Mouse (Mus musculus): ENCODE results near the gene B830017H08Rik. TPM values are rescaled to one million over a fixed set of nuclear protein-coding genes. Genes with fewer than 3 reads are reported as not detected.

The B830017H08Rik gene
- not detected for polyA plus RNA-seq (2015; fragmentation: Illumina TruSeq; extraction: RNeasy Lipid Tissue Mini Kit (QIAGEN cat#74804); ENCODE audit: insufficient read depth, low replicate concordance)

DNA sequence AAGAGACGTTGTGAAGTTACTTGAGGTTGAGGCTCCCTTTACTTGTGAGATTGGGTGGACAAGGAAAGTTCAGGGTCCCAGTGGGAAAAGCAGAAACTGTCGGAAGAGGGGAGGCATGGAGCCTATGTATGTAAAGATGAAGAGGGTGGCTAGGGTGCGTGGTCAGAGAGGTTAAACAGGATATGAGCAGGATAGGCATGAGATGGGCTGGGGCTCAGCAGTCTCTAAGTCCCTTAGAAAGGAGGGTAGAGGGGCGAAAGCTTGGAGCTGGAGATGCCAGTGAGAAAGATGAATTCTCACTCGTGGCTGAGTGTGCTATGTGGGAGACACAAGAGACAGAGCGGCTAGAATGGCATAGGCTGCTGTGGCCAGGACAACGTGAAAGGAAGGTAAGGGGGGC, at the start of gene B830017H08Rik:
TSS of gene B830017H08Rik (plus strand) at position 301 of the 400 bp plus-strand sequence.

GRCm38 (mm10) chr16:17796971-17797811, 35.7 kb upstream of the B830017H08Rik start, which contains the start of gene Scarf2:
Scarf2 (plus strand) TSS chr16:17797282.

DNA sequence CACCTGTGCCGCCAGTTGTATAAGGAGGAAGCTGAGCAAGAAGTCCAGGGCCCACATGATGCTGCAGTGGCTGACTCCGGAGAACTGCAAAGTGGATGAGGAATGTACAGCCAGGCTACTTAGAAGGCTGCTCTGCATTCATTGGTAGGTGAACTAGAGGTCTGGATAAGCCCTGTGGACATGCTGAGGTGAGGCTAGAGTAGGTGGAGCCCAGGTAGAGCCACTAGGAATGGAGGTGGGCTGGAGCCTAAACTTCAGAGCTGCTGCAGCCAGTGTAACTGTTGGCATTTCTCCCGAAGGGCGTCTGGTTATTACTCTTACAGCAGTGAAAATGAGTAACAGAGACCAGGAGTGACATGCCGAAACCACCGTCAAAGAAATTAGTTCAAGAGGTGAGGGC, 5.1 kb downstream of the B830017H08Rik start, which contains the start of gene Car15:
TSS of gene Car15 (minus strand) at position 314 of the 400 bp plus-strand sequence.

Other genes starting within 250 kb of the B830017H08Rik start
- gene Slc7a4, start 249.9 kb upstream of the B830017H08Rik start, polyA plus RNA-seq (2015; fragmentation: Illumina TruSeq; extraction: RNeasy Lipid Tissue Mini Kit (QIAGEN cat#74804); ENCODE audit: insufficient read depth, low replicate concordance), result 1.4 TPM
- 22.8 TPM for gene Smpd4, start 213.8 kb upstream of the B830017H08Rik start, polyA plus RNA-seq (2015; fragmentation: Illumina TruSeq; extraction: RNeasy Lipid Tissue Mini Kit (QIAGEN cat#74804); ENCODE audit: insufficient read depth, low replicate concordance)
- gene Ccdc74a, start 186.7 kb upstream of the B830017H08Rik start, polyA plus RNA-seq (2015; fragmentation: Illumina TruSeq; extraction: RNeasy Lipid Tissue Mini Kit (QIAGEN cat#74804); ENCODE audit: insufficient read depth, low replicate concordance), result not detected
- gene Med15, start 100.2 kb upstream of the B830017H08Rik start, polyA plus RNA-seq (2015; fragmentation: Illumina TruSeq; extraction: RNeasy Lipid Tissue Mini Kit (QIAGEN cat#74804); ENCODE audit: insufficient read depth, low replicate concordance), result 40.6 TPM
- 11.1 TPM for gene Klhl22, start 73.5 kb upstream of the B830017H08Rik start, polyA plus RNA-seq (2015; fragmentation: Illumina TruSeq; extraction: RNeasy Lipid Tissue Mini Kit (QIAGEN cat#74804); ENCODE audit: insufficient read depth, low replicate concordance)
- gene Scarf2, start 35.8 kb upstream of the B830017H08Rik start, polyA plus RNA-seq (2015; fragmentation: Illumina TruSeq; extraction: RNeasy Lipid Tissue Mini Kit (QIAGEN cat#74804); ENCODE audit: insufficient read depth, low replicate concordance), result 1.4 TPM
- 6.8 TPM for gene Car15, start 5.2 kb downstream of the B830017H08Rik start, polyA plus RNA-seq (2015; fragmentation: Illumina TruSeq; extraction: RNeasy Lipid Tissue Mini Kit (QIAGEN cat#74804); ENCODE audit: insufficient read depth, low replicate concordance)
- gene Gm20518, start 58.5 kb downstream of the B830017H08Rik start, polyA plus RNA-seq (2015; fragmentation: Illumina TruSeq; extraction: RNeasy Lipid Tissue Mini Kit (QIAGEN cat#74804); ENCODE audit: insufficient read depth, low replicate concordance), result 1.1 TPM
- gene Tssk1, start 61.1 kb downstream of the B830017H08Rik start, polyA plus RNA-seq (2015; fragmentation: Illumina TruSeq; extraction: RNeasy Lipid Tissue Mini Kit (QIAGEN cat#74804); ENCODE audit: insufficient read depth, low replicate concordance), result not detected
- gene Dgcr2, start 65.4 kb downstream of the B830017H08Rik start, polyA plus RNA-seq (2015; fragmentation: Illumina TruSeq; extraction: RNeasy Lipid Tissue Mini Kit (QIAGEN cat#74804); ENCODE audit: insufficient read depth, low replicate concordance), result 28.6 TPM
- not detected for gene Tssk2, start 65.5 kb downstream of the B830017H08Rik start, polyA plus RNA-seq (2015; fragmentation: Illumina TruSeq; extraction: RNeasy Lipid Tissue Mini Kit (QIAGEN cat#74804); ENCODE audit: insufficient read depth, low replicate concordance)
- 26.0 TPM for gene Ess2, start 78.2 kb downstream of the B830017H08Rik start, polyA plus RNA-seq (2015; fragmentation: Illumina TruSeq; extraction: RNeasy Lipid Tissue Mini Kit (QIAGEN cat#74804); ENCODE audit: insufficient read depth, low replicate concordance)
- not detected for gene Gsc2, start 81.9 kb downstream of the B830017H08Rik start, polyA plus RNA-seq (2015; fragmentation: Illumina TruSeq; extraction: RNeasy Lipid Tissue Mini Kit (QIAGEN cat#74804); ENCODE audit: insufficient read depth, low replicate concordance)
- gene Slc25a1, start 95.1 kb downstream of the B830017H08Rik start, polyA plus RNA-seq (2015; fragmentation: Illumina TruSeq; extraction: RNeasy Lipid Tissue Mini Kit (QIAGEN cat#74804); ENCODE audit: insufficient read depth, low replicate concordance), result 34.9 TPM
- not detected for gene Vpreb2, start 147.3 kb downstream of the B830017H08Rik start, polyA plus RNA-seq (2015; fragmentation: Illumina TruSeq; extraction: RNeasy Lipid Tissue Mini Kit (QIAGEN cat#74804); ENCODE audit: insufficient read depth, low replicate concordance)
- gene Dgcr6, start 219.7 kb downstream of the B830017H08Rik start, polyA plus RNA-seq (2015; fragmentation: Illumina TruSeq; extraction: RNeasy Lipid Tissue Mini Kit (QIAGEN cat#74804); ENCODE audit: insufficient read depth, low replicate concordance), result 9.5 TPM

All from spleen, adult 10 weeks (tissue).